Mouse (Mus musculus) lung, adult 18-20 months (tissue): ENCODE results near the gene Glt28d2.
"Not testable (repeated sequence)": the region's sequence is repeated elsewhere in the genome, so short reads cannot be mapped to it uniquely, and the experiment has no call there.

Source experiments
- DNase-seq, 2 experiments: peaks; one replicate each; pipeline ENCODE4 v3.0.0; 2022; ENCODE audit warnings: mixed read lengths in 2 of 2

The Glt28d2 gene

GRCm38 (mm10) chr3:85887239-85887827 is at the start of gene Glt28d2, which contains the start of gene Gm37240:
Gene Glt28d2, minus strand, starts transcription at chr3:85887516.
Gene Gm37240, minus strand, starts transcription at chr3:85887518.
- peak; percentile 94 to 96 for DNase-seq

GRCm38 (mm10) chr3:85933586-85933985 is 46.3 kb upstream of the Glt28d2 start:
- no peak for DNase-seq

- DNase-seq = peak in 1 of 2 experiments; percentile 9
These were observed 44.5 kb upstream of the Glt28d2 start for GRCm38 (mm10) chr3:85931859-85932258.

GRCm38 (mm10) chr3:85930671-85931255 is 43.4 kb upstream of the Glt28d2 start:
- no peak for DNase-seq

GRCm38 (mm10) chr3:85929711-85930110 is 42.4 kb upstream of the Glt28d2 start:
- DNase-seq = peak in 1 of 2 experiments; percentile 8

GRCm38 (mm10) chr3:85928140-85928611 is 40.9 kb upstream of the Glt28d2 start:
- no peak for DNase-seq

GRCm38 (mm10) chr3:85927296-85927695 is 40.0 kb upstream of the Glt28d2 start:
- DNase-seq = no peak

- peak; percentile 74 to 78 for DNase-seq
These were observed 36.9 kb upstream of the Glt28d2 start for GRCm38 (mm10) chr3:85923954-85924945.

- no peak for DNase-seq
These were observed 36.0 kb upstream of the Glt28d2 start for GRCm38 (mm10) chr3:85923343-85923742.

- peak; percentile 44 to 61 for DNase-seq
These were observed 35.0 kb upstream of the Glt28d2 start for GRCm38 (mm10) chr3:85922331-85922730.

GRCm38 (mm10) chr3:85920671-85921070 is 33.4 kb upstream of the Glt28d2 start:
- not testable (repeated sequence) for DNase-seq

GRCm38 (mm10) chr3:85917600-85917999 is 30.3 kb upstream of the Glt28d2 start:
- peak; percentile 17 to 36 for DNase-seq

- DNase-seq = no peak
These were observed 27.5 kb upstream of the Glt28d2 start for GRCm38 (mm10) chr3:85914806-85915205.

GRCm38 (mm10) chr3:85907136-85907535 is 19.8 kb upstream of the Glt28d2 start:
- DNase-seq = no peak

- DNase-seq = no peak
These were observed 17.1 kb upstream of the Glt28d2 start for GRCm38 (mm10) chr3:85904371-85904770.

GRCm38 (mm10) chr3:85895020-85895419 is 7.7 kb upstream of the Glt28d2 start:
- no peak for DNase-seq

GRCm38 (mm10) chr3:85891571-85891970 is 4.3 kb upstream of the Glt28d2 start:
- DNase-seq = peak in 1 of 2 experiments; percentile 33

GRCm38 (mm10) chr3:85888221-85888671 is 930 bp upstream of the Glt28d2 start:
- peak; percentile 83 to 89 for DNase-seq

- peak; percentile 41 to 52 for DNase-seq
These were observed 579 bp downstream of the Glt28d2 start for GRCm38 (mm10) chr3:85886636-85887238.

- no peak for DNase-seq
These were observed 1.4 kb downstream of the Glt28d2 start for GRCm38 (mm10) chr3:85885906-85886305.

GRCm38 (mm10) chr3:85880687-85881086 is 6.6 kb downstream of the Glt28d2 start:
- peak; percentile 75 to 83 for DNase-seq

GRCm38 (mm10) chr3:85880068-85880467 is 7.2 kb downstream of the Glt28d2 start:
- DNase-seq = no peak

- DNase-seq = no peak
These were observed 8.4 kb downstream of the Glt28d2 start for GRCm38 (mm10) chr3:85878911-85879310.
